Mouse (Mus musculus) B cell, adult 2 months (primary cell): ENCODE measurements around the gene Irf2.
A peak's percentile ranks its signal among the peaks of the same experiment; 100 is the strongest.

Experiments
- DNase-seq, 2 experiments: peaks; one replicate each; pipeline ENCODE4 v3.0.0; 2022

Gene Irf2

DNA sequence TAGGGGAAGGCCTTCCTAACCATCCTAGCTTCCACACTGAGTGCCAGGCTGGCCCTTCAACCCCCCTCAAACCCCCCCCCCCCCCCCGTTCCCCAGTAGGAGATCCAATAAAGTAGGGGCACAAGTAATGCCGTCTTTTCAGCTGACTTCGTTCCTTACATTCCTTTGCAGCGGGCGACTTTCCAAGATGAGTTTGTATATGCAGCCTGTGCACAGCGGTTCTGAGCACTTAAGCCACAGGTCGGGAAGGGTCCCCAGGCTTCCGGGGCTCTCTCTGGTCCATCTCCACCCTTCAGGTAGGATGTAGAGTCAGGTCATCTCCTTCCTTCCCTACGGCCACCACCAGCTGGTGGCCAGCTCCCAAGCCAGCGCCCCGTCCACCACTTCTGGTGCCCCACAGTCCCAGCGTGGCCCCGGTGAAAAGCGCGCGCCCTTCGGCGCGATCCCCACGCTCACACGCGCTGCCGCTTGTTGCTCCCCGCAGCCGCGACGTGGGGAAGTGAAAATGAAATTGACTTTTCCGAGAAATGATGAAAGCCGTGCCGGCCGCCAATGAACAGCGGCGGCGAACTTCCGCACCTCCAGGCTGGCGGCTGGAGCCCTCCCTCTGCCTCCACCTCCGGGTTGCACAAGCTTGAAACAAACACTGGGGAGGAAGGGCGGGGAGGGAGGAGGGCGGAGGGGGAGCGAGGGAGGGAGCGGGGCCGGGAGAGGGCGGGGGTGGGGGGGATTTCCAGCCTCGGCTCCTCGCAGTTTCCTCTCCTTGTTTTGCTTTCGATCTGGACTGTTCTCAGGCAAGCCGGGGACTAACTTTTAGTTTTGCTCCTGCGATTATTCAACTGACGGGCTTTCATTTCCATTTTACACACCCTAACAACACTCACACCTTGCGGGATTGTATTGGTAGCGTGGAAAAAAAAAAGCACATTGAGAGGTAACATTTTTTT, at the start of gene Irf2:
Irf2 (plus strand) TSS at position 730 of the 947 bp plus-strand sequence.
- peak; percentile 91 to 92 for DNase-seq

DNA sequence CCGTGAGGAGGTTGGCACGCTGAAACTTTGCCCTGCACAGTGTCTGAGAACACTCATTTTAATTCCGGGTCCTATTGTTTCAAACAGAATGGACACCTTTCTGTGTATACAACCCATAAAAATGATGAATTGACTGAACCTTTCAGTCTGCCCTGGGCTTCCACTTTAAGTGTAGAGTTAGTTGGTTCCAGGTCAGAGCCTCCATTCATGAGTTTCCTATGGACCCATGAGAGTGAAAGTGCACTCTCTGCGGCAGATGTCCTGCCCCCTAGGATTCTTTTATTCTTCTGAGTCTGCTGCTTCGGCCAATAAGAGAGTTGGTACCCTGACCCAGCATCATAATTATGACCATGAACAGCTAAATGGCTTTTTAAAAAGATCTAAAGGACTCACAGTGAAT, 49.4 kb upstream of the Irf2 start:
- no peak for DNase-seq

- DNase-seq, result no peak
Measured at GRCm38 (mm10) chr8:46690581-46690980, 49.0 kb upstream of the Irf2 start.

DNA sequence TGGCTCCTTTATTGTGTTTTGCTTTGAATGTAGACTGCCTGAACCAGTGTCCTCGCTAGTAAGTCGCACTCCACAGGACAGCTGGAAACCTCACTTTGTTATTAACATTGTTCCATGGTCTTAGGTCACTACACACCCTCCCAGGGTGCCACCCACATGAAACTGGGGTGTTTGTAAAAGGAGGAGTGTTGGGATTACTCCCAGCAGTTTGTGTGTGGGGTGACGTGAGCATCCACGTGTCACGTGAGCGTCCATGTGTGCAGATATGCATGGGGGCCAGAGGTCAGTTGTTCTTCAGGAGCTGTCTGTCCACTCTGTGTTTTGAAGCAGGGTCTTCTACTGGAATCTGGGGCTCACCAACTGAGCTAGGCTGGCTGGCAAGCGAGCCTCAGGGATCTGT, 48.2 kb upstream of the Irf2 start:
- no peak for DNase-seq

DNA sequence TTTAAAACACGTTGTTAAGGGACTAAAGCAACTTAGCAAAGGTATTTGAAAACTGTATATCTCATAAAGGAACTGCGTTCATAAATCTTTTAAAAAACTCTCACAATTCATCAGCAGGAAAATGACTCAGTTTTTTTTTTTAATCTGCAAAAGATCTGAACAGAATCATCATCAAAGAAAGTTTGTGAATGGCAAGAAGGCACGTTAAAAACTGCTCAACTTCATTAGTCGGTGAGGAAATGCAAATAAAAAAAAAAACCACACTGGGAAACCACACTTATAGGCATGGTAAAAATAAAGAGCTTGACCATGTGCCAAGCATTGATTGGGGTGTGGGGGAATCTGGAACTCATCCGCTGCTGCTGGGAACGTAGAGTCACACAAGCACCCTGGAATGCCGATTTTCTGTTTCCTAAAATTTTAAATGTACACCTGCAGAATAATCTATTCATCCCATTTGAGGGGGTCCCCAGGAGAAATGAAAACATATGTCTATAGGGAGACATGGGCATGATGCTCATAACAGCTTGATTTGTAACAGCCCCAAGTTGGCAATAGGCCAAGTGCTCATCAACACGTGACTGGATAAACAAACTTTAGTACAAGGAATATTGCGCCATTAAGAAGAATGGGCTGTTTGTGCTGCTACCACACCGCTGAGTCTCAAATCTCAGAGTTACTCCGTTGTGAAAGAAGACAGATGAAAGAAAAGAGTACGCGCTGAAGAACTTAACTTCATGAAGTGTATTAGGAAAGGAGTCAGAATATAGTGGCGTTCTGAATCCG, 43.1 kb upstream of the Irf2 start:
- no peak for DNase-seq

GRCm38 (mm10) chr8:46697566-46697965, 42.0 kb upstream of the Irf2 start:
- DNase-seq, result no peak

- no peak for DNase-seq
Measured at GRCm38 (mm10) chr8:46698162-46698561, 41.4 kb upstream of the Irf2 start.

DNA sequence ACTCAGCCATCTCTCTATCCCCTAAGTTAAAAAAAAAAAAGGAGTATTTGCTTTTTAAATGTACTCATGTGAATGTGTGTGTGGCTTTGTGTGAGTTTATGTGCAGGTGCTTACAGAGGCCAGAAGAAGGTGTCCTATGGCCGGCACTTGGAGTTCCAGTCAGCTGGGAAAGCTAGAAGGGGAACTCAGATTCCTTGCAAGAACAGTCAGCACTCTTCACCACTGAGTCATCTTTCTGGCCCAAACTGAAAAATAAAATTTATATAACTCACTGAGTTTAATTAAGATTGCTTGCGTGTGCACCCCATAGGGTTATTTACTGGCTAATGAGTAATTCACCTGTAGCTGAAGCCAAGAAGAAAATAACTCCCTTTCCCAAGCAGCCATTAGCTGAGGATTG, 34.4 kb upstream of the Irf2 start:
- DNase-seq, result no peak

GRCm38 (mm10) chr8:46706730-46707129, 32.8 kb upstream of the Irf2 start:
- peak; percentile 10 to 12 for DNase-seq

GRCm38 (mm10) chr8:46709302-46709701, 30.2 kb upstream of the Irf2 start:
- DNase-seq, result no peak

DNA sequence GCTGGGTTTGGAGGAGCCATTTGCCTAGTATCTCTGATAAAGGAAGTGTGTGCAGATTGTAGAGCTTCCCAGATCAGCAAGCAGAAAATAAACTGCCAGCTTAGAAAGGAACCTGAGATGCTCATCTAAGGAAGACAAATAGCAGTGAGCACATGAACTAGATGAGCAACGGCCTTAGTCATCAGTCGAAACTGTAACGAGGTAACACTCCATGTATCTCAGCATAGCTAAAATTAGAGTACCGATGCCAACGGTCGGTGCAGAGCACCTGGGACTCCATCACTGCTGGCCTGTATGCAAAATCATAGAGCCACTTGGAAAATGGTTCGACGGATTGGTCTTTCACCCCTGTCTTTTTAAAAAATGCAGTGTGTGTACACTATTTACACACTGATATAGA, 29.2 kb upstream of the Irf2 start:
- no peak for DNase-seq

- no peak for DNase-seq
Measured at GRCm38 (mm10) chr8:46711496-46711895, 28.0 kb upstream of the Irf2 start.

DNA sequence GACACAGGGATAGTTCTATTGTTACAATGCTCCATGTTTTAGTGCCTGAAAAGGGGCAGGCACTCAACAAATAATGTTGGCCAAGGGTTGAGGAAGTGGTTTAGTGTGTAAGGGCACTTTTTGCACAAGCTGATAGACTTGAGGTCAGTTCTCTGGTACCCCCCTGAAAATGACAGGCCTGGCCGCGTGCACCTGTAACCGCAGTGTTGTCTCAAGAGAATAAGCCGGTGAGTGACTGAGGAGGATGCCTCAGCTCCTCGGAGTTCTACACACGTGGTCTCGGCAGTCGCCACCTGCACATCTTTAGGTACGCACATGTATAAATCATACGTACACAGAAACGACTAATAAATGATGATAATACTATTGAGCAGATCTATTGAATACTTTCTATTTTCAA, 26.4 kb upstream of the Irf2 start:
- DNase-seq, result peak; percentile 70 to 75

DNA sequence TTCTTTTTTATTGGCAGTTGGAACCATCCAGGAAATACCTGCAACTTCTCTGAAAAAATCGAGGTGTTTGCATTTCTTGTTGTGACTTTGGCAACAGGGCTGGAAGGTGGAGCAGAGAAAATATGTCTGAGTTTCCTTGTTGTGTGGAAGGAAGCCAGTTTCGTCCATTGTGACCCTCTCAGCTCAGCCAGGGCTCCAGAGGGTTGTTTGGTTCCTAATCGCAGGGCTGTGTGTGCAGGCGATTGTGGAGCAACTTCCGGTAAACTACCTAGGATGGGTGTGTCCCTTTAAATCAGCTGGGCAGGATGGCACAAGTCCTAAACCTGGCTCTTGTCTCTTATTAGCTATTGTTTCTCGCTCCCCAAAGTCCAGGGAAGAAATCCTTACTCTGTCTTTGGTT, 25.7 kb upstream of the Irf2 start:
- DNase-seq, result peak; percentile 27 to 28

- DNase-seq, result no peak
Measured at GRCm38 (mm10) chr8:46714400-46714799, 25.1 kb upstream of the Irf2 start.

- no peak for DNase-seq
Measured at GRCm38 (mm10) chr8:46716477-46716876, 23.1 kb upstream of the Irf2 start.

DNA sequence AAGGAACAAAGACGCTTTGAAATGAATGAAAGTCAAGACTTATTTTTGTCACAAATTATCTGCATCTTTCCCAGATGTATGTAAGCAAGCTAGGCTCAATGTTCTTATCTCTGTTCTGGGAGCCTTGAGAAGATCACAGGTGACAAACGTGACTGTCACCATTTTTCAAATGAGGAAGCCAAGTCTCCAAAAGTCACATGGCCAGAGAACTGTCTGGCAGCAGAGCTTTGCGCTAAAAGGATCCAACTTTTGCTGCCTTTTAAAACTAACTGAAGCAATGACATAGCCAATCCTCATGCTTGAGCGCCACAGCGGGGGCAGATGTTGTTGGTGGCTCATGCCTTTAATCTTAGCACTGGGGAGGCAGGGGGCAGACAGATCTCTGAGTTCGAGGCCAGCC, 22.4 kb upstream of the Irf2 start:
- no peak for DNase-seq

GRCm38 (mm10) chr8:46718301-46718700, 21.2 kb upstream of the Irf2 start:
- no peak for DNase-seq

- DNase-seq, result no peak
Measured at GRCm38 (mm10) chr8:46718747-46719146, 20.8 kb upstream of the Irf2 start.

GRCm38 (mm10) chr8:46720656-46721055, 18.9 kb upstream of the Irf2 start:
- DNase-seq, result no peak

GRCm38 (mm10) chr8:46721065-46721845, 18.3 kb upstream of the Irf2 start:
- no peak for DNase-seq

GRCm38 (mm10) chr8:46722536-46722935, 17.0 kb upstream of the Irf2 start:
- DNase-seq, result no peak

GRCm38 (mm10) chr8:46726383-46726782, 13.1 kb upstream of the Irf2 start:
- no peak for DNase-seq
